Mouse (Mus musculus) kidney, embryonic 14.5 days (tissue): ENCODE data around the gene Gm853. TPM values are rescaled to one million over a fixed set of nuclear protein-coding genes. Genes with fewer than 3 reads are reported as not detected.
"Not testable (repeated sequence)": the region's sequence is repeated elsewhere in the genome, so short reads cannot be mapped to it uniquely, and the experiment has no call there.

Experiments used
- ATAC-seq: fragments of 200-750 bp; cut with Nextera tagmentation; 2 replicates; pipeline ENCODE4 v1.8.0; 2017; ENCODE audit warnings: moderate number of reproducible peaks, mild to moderate bottlenecking, moderate TSS enrichment, moderate library complexity; ENCODE audit not compliant: low FRiP score, low TSS enrichment
- H3K27ac ChIP-seq: fragments of 300-500 bp; sonication (generic); 2 replicates; pipeline ENCODE4 v1.5.1; 2014; ENCODE audit warnings: low read depth, mild to moderate bottlenecking, low read length, moderate library complexity, mixed read lengths
- H3K27me3 ChIP-seq: fragments of 300-500 bp; sonication (generic); 2 replicates; pipeline ENCODE4 v1.6.1; 2014; ENCODE audit warnings: mild to moderate bottlenecking, low read length; ENCODE audit not compliant: control insufficient read depth, insufficient read depth
- H3K36me3 ChIP-seq: fragments of 300-500 bp; sonication (generic); 2 replicates; pipeline ENCODE4 v1.6.1; 2014; ENCODE audit warnings: low read length, mixed read lengths; ENCODE audit not compliant: control insufficient read depth, insufficient read depth
- H3K4me1 ChIP-seq: fragments of 300-500 bp; sonication (generic); 2 replicates; pipeline ENCODE4 v1.6.1; 2014; ENCODE audit warnings: low read length, mixed read lengths; ENCODE audit not compliant: control insufficient read depth, insufficient read depth
- H3K4me2 ChIP-seq: fragments of 300-500 bp; sonication (generic); replicated peaks from 2 replicates; pipeline ENCODE4 v1.6.1; 2014; ENCODE audit warnings: low read depth, mild to moderate bottlenecking, low read length
- H3K4me3 ChIP-seq: fragments of 300-500 bp; sonication (generic); 2 replicates; pipeline ENCODE4 v1.5.1; 2014; ENCODE audit warnings: mild to moderate bottlenecking, low read length
- H3K9ac ChIP-seq: fragments of 300-500 bp; sonication (generic); 2 replicates; pipeline ENCODE4 v1.6.1; 2014; ENCODE audit warnings: low read depth, mild to moderate bottlenecking, low read length, moderate library complexity
- H3K9me3 ChIP-seq: fragments of 300-500 bp; sonication (generic); 2 replicates; pipeline ENCODE4 v1.6.1; 2016; ENCODE audit warnings: low read length; ENCODE audit not compliant: control insufficient read depth
- WGBS: fragments of 180-500 bp; shearing (Covaris S2); extraction: QIAGEN DNeasy Blood & Tissue Kit; methylation state at CpG from one replicate; pipeline ENCODE4 v1.1.7; 2014; 5-methylcytosine and 5-hydroxymethylcytosine counted together
- polyA plus RNA-seq: library from polyadenylated mRNA; unstranded; fragments of >200 nt; fragmentation: Nextera tagmentation; extraction: Ambion mirVana; gene quantifications from 2 replicates; pipeline ENCODE4 v1.2.1, GENCODE M21; 2014

Gm853 gene
- polyA plus RNA-seq, 1 experiment from 2014 or later, result not detected

GRCm38 (mm10) chr4:130252441-130253157, 30.4 kb upstream of the Gm853 start:
- no peaks in the 10 kb centered on the region; the same call in none of the 2 replicates for H3K36me3 ChIP-seq
- no peak overlapping the region for H3K27ac ChIP-seq
- H3K9me3 ChIP-seq, result no peaks in the 10 kb centered on the region
- WGBS, result 58% methylated on average over 8 of the region's 8 CpGs
- no peaks in the 10 kb centered on the region for H3K27me3 ChIP-seq
- peak; percentile 47 for ATAC-seq
- no peaks in the 10 kb centered on the region for H3K4me1 ChIP-seq
- H3K4me3 ChIP-seq, result no peak overlapping the region
- no peak overlapping the region for H3K4me2 ChIP-seq
- no peak overlapping the region for H3K9ac ChIP-seq

- Histone ChIP-seq H3K36me3 (no peaks in the 10 kb centered on the region; the same call in none of the 2 replicates), H3K4me3 (no peak overlapping the region), H3K4me2 (no peak overlapping the region), H3K27ac (no peak overlapping the region), H3K9ac (no peak overlapping the region), H3K27me3 (no peaks in the 10 kb centered on the region), H3K4me1 (no peaks in the 10 kb centered on the region), H3K9me3 (no peaks in the 10 kb centered on the region)
- ATAC-seq, result no peak
- 36% methylated on average over 3 of the region's 3 CpGs for WGBS
Measured at GRCm38 (mm10) chr4:130251763-130252162, 29.6 kb upstream of the Gm853 start.

- no peak overlapping the region for H3K9ac ChIP-seq
- no peaks in the 10 kb centered on the region; the same call in none of the 2 replicates for H3K36me3 ChIP-seq
- no peak overlapping the region for H3K27ac ChIP-seq
- no peak overlapping the region for H3K4me2 ChIP-seq
- ATAC-seq, result no peak
- no peaks in the 10 kb centered on the region for H3K9me3 ChIP-seq
- H3K4me1 ChIP-seq, result no peaks in the 10 kb centered on the region
- 27% methylated on average over 7 of the region's 7 CpGs for WGBS
- H3K4me3 ChIP-seq, result no peak overlapping the region
- no peaks in the 10 kb centered on the region for H3K27me3 ChIP-seq
Measured at GRCm38 (mm10) chr4:130251172-130251705, 29.0 kb upstream of the Gm853 start.

DNA sequence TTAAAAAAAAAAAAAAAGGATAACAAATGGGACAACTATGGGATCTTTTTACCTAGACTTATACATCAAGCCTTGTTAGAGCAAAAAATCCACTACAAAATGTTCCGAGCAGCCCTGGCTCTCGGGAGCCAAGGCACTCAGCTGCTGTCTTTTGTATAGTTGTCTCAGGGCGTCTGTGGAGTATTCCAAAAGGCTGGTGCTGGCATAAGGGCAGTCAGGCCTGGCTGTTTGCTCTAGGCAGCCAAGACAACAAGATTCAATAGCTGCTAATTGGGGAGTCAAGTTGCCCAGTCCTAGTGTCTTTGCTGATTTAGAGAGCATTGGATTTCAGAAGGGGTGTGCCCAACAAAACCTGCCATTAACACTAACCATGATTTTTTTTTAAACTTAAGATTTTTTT, 26.4 kb upstream of the Gm853 start:
- Histone ChIP-seq H3K9me3 (no peaks in the 10 kb centered on the region), H3K36me3 (no peaks in the 10 kb centered on the region), H3K4me1 (no peaks in the 10 kb centered on the region), H3K27me3 (no peaks in the 10 kb centered on the region), H3K9ac (no peak overlapping the region), H3K4me2 (no peak overlapping the region), H3K27ac (no peak overlapping the region), H3K4me3 (no peak overlapping the region)
- 59% methylated on average over 3 of the region's 3 CpGs for WGBS
- ATAC-seq, result no peak

DNA sequence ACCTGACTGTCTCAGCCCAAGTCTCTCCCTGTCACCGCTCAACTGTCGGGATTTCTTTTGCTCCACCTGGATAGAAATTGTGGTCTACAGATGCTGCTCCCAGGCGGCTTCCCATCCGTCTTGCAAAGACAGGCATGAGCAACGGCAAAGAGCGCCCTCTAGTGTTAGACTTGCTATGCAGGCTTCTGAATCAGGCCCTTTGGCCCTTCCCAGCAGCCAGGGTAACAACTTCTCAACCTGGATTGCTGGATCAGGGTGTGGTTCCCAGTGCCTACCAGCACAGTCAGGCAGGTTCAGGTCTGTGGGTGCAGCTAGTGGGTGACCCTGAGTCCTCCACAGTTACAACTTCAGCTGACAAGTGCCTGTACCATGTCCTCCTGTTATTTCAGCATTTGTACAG, 23.9 kb upstream of the Gm853 start:
- Histone ChIP-seq H3K4me2 (no peak overlapping the region), H3K4me3 (no peak overlapping the region), H3K9me3 (no peaks in the 10 kb centered on the region), H3K9ac (no peak overlapping the region), H3K27me3 (no peaks in the 10 kb centered on the region), H3K36me3 (no peaks in the 10 kb centered on the region), H3K27ac (no peak overlapping the region), H3K4me1 (no peaks in the 10 kb centered on the region)
- WGBS, result under 1% methylated on average over 6 of the region's 6 CpGs
- no peak for ATAC-seq

- H3K27ac ChIP-seq, result no peak overlapping the region
- 78% methylated on average over 8 of the region's 8 CpGs for WGBS
- no peaks in the 10 kb centered on the region for H3K9me3 ChIP-seq
- H3K4me2 ChIP-seq, result no peak overlapping the region
- H3K27me3 ChIP-seq, result no peaks in the 10 kb centered on the region
- no peaks in the 10 kb centered on the region for H3K4me1 ChIP-seq
- no peak overlapping the region for H3K9ac ChIP-seq
- H3K36me3 ChIP-seq, result no peaks in the 10 kb centered on the region
- H3K4me3 ChIP-seq, result no peak overlapping the region
- no peak for ATAC-seq
Measured at GRCm38 (mm10) chr4:130244749-130245148, 22.5 kb upstream of the Gm853 start.

- 67% methylated on average over 1 of the region's 1 CpGs for WGBS
- H3K9ac ChIP-seq, H3K9me3 ChIP-seq, H3K4me2 ChIP-seq, H3K27ac ChIP-seq, H3K27me3 ChIP-seq, H3K36me3 ChIP-seq, H3K4me1 ChIP-seq, H3K4me3 ChIP-seq, ATAC-seq: not testable (repeated sequence)
Measured at GRCm38 (mm10) chr4:130243621-130244020, 21.4 kb upstream of the Gm853 start.

DNA sequence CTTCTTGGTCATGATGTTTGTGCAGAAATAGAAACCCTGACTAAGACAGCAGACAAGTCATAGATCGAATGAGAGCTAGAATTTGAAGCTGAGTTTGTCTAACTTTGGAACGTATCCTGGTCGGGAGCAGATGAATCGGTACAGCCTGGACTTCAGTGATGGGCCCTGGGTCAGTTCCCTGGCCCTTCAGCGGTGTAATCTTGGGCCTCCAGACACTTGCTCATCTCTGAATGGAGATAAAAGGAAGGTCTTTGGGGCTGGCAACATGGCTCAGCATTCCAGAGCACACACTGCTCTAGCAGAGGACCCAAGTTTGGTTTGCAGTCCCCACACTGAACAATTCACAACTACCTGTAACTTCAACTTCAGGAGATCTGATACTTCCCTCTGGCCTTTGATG, 20.8 kb upstream of the Gm853 start:
- ATAC-seq, result no peak
- Histone ChIP-seq H3K4me2 (no peak overlapping the region), H3K4me1 (no peaks in the 10 kb centered on the region), H3K36me3 (no peaks in the 10 kb centered on the region), H3K9ac (no peak overlapping the region), H3K27me3 (no peaks in the 10 kb centered on the region), H3K27ac (no peak overlapping the region), H3K4me3 (no peak overlapping the region), H3K9me3 (no peaks in the 10 kb centered on the region)
- 90% methylated on average over 5 of the region's 5 CpGs for WGBS

GRCm38 (mm10) chr4:130240695-130241094, 18.5 kb upstream of the Gm853 start:
- Histone ChIP-seq H3K27me3 (no peaks in the 10 kb centered on the region), H3K9ac (no peak overlapping the region), H3K9me3 (no peaks in the 10 kb centered on the region), H3K36me3 (no peaks in the 10 kb centered on the region), H3K4me3 (no peak overlapping the region), H3K27ac (no peak overlapping the region), H3K4me1 (peaks cover 6% of the 10 kb centered on the region; the same call in 1 of the 2 replicates), H3K4me2 (no peak overlapping the region)
- ATAC-seq, result no peak
- WGBS, result 29% methylated on average over 5 of the region's 5 CpGs
